Mouse (Mus musculus) kidney, adult 18-20 months (tissue): ENCODE data around the gene Adamts15.

ENCODE experiments used
- DNase-seq: peaks from one replicate; pipeline ENCODE4 v3.0.0; 2021

Adamts15 gene

DNA sequence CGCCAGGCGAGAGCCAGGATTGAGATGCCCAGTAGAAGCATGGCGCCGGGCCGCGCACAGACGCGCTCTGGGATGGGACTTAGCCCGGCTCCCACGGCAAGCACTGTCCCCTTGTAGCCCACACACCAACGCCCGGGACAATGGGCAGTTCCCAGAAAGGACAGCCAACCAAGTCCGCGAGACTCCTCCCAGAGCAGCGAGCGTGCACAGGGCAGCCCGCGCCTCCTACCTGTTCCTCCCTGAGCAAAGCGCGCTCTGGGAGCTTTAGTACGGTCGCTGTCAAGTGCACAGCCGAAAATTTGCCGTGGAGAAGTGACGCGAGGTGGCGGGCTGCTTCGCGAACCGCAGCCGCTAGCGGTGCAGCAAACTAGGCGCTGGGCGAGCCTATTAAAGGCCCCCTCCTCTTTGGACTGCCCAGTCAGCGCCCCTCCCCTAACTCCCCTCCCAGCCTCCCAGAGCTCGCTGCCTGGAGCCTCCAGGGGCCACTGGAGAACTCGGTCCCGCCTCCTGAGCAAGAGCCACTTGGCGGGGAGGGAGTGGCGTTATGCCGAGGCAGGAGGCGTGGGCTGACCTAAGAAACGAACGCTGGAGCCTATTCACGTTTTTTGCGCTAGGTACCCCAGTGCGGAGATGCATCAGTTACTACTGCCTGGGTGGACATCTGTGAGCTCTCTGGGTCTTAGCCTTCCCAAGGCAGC, at the start of gene Adamts15:
Gene Adamts15 (minus strand): TSS at position 256 of the 698 bp plus-strand sequence.
- peak; percentile 77 for DNase-seq

DNA sequence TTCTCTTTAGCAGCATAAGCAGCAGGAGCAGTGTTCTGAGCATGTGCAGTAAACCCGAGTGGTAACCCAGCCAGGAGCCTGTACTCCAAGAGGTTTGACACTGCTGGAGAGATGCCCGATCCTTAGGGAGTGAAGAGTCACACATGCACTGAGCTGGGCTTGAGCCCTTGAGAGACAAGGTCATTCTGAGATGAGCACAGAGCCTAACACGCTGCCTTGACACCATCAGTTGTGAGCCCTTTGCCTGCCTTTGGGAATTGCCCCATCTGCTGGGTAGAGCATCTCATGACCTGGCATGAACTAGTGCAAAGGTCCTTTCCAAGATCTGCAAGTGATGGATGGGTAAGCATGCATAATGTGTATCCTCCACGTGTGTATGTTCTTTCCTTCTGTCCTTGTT, 49.7 kb upstream of the Adamts15 start:
- DNase-seq = no peak

DNA sequence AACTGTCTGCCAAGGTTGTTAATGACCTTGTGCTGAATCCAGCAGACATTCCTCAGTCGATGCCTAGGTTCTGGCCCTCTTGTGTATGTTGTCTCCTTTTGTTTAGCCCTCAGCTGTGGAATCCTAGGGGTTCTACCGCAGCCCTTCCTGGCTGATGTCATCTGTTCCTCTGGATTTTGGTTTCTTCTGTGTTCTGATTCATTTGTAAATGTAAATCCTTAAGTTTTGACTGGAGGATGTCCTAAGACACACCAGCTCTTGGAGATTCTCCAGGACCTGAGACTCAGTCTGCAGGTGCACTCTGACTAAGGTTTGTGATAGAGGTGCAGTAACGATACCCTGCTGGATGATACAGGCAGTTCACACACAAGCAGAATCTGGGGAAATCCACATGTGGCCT, 47.7 kb upstream of the Adamts15 start:
- no peak for DNase-seq

DNA sequence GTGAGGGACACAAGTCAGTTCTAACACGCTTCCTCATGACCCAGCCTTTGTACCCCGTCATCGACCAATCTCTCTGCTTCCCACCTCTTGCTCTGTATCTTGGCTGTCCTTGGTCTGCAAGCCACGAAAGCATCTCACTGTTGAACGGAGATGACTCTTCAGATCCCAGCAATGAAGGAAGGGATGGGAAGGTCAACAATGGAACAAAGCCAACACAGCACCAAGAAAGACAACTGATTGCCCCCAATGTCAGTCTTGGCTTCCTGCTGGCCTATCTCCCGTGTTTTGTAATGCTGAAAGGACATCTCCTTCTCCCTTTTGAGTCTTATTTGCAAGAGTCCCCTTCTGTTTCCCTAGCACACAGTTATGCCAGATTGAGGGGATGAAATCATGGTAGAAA, 45.9 kb upstream of the Adamts15 start:
- no peak for DNase-seq

DNA sequence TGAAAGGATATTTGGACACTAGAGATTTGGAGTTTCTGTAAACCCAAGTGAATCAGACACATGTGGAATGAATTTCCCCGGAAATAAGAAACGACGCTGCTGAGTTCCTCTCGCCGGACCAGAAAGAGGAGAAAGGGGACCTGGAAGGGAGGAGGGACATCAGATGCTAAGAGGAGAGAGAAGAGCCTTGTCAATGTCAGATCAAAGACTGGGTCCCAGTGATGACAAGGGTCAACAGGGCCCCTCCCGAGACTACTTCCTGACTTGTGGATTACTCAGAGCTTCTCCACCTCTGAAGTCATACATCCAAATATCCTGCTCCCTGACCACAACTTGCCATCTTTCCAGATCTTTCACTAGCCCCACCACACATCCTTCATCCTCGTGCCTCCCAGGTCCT, 44.6 kb upstream of the Adamts15 start:
- DNase-seq = no peak

DNA sequence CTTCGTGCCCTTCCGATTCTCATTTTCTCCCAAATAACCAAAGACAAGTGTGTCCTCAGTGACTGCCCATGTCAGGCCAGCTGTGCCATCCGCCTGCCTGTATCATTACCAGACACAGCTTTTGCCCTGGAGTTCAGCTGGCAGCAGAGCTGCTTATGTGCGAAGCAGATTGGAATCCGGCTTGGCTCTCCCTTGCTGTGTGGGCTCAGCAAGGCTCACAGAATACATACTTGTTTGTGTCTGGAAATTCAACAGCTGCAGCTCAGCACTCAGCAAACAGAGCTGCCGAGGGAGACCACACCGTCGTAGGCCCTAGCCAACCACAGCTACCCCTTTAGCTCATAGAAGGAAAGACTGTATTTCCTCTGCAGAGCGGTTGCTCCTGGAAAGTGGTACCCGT, 42.4 kb upstream of the Adamts15 start:
- no peak for DNase-seq

DNA sequence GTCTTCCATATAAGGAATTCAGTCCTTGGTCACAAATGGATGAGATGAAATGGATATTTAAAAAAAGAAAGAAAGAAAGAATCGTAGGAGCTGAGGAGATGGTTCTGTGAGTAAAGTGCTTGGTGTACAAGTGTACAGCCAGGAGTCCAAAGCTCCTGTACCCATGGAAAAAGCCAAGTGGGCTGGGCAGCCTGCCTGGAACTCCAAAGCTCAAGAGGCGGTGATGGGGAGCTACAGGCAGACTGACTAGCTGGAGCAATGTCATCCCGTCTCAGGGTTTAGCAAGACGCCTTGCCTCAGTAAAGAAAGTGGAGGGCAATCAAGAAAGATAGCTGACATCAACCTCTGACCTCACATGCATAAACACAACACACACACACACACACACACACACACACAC, 41.5 kb upstream of the Adamts15 start:
- DNase-seq = no peak

DNA sequence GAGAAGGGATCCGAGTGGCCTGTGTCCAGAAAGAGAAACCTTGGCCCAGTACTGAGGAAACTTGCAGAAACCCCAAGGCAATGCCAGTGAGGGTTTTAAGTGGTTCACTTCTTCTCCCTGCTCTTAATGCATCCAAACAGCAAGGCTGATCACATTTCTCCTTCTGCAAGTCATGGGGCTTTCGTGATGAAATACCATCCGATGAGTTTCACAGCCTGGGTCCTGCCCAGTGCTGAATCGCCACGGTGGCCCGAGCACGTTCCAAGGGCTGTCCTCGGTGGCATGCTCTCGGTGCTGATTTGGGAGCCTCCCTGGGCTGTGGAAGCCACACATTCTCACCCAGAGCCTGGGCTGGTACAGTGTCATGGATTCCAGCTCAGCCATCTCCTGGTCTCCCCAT, 33.0 kb upstream of the Adamts15 start:
- no peak for DNase-seq

DNA sequence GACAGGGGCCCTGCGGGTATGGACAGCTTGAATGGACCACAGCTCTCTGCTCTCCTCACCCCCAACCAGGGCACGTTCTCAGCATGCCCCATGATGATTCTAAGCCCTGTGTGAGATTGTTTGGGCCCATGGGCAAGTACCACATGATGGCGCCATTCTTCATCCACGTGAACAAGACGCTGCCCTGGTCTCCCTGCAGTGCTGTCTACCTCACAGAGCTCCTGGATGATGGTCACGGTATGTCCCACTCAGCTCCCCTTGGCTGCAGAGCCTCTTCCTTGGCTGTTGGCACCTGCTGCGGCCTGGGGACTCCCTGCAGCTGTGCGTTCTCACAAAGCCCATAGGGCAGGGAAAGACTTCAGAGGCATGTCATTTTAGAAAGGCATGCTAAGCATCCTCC, 31.0 kb upstream of the Adamts15 start:
- no peak for DNase-seq

DNA sequence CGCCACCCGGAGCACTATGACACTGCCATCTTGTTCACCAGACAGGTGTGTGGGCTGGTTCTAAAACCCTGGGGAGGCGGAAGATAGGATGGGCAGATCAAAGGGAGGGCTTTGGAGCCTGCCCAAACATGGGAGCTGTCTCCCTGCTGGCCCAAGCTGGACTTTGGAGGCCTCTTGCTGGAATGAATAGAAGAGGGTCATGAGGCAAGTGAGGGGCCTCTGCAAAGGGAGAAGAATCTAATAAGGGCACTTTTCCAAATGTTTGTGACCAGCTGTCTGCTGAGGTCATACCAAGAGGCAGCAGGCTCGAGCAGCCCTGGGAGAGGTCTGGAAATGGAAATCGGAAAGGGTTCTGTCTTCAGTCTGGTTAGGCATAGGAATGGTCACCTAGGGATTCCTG, 29.2 kb upstream of the Adamts15 start:
- DNase-seq = no peak

DNA sequence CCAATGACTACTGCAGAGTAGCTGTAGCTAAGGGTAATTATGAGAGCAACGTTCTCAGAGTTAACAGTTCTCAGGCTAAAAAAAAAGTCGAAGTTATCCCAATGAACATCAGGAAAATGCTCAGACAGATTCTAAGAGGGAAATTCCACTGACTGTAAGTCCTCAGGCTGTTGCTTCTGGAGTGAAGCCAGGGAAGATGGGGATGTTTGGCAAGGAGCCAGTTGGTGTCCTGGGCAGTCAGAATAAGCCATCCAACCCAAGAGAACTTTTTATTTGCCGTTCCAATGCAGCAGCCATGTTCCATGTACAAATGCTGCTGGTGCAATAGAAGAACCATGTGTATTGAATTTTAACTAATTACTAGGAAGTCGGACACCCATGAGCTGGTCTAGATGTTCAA, 28.3 kb upstream of the Adamts15 start:
- DNase-seq = no peak

DNA sequence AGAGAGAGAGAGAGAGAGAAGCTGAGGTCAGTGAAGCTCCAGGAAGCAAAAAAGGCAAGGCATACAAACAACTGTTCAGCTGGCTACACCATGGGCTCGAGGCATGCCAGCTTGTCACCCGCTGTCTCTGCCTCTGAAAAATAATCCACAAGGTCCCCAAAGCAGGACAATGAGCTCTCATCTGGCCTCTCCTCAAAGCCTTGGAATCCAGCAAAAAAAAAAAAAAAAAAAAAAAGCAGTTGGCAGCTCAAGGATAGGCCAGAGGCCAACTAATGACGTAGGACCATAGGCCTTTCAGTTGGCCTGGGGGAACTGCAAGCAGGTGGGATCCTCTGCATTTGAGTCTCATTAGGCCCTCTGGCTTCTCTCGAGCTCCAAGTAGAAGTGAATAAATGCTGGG, 27.7 kb upstream of the Adamts15 start:
- no peak for DNase-seq

DNA sequence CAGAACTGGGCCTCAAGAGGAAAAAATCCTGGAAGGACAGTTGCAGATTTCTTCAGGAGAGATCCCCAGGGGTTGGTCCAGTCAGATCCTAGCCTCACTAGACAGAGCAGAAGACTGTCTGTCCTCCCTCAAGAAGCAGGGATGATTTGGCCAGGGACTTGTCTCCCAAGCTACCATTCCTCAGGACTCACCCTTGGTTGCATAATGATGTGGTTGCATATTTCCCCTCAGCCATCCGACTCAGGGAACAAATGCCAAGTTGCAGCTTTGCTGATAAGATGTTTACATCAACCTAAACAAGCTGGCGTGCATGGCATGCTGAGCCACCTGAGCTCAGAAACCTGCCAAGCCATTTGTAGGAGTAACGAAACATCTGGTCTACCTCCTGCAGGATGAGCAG, 27.2 kb upstream of the Adamts15 start:
- no peak for DNase-seq

DNA sequence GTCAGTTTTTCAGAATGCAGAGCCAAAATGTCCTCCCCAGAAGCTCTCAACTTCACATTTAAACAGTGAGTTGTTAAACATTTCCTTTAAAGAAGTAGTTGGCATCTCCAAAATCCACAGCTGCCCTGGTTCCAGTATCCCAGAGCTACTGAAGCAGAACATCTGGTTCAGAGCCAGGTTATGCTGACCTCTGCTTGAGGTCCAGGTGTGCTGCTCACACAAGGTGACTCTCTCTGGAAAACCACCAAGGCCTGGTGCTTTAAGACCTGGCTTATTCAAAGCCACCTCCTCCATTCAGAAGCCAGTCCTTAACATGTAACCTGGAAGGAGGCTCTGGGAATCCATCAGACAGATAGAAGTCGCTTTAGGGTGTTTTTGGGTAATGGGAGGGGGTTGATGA, 23.0 kb upstream of the Adamts15 start:
- peak; percentile 46 for DNase-seq

DNA sequence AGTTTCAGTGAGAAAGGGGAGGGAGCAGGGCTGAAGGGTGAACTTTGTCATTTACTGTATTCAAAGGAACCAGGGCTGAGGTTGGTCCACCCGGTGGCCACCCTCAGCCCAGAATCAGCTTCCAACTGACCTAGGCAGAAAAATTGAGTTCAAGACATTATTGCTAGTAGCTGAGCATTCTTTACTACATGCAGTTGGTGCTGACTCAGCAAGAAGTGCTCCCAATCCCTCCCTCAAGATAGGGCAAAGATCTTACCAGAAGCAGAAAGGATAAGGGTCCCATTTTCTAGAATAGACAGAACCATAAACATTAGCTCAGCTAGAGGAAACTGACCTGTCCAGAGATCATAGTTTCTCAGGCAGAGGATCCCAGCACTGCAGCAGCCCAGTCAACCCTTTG, 22.0 kb upstream of the Adamts15 start:
- no peak for DNase-seq

DNA sequence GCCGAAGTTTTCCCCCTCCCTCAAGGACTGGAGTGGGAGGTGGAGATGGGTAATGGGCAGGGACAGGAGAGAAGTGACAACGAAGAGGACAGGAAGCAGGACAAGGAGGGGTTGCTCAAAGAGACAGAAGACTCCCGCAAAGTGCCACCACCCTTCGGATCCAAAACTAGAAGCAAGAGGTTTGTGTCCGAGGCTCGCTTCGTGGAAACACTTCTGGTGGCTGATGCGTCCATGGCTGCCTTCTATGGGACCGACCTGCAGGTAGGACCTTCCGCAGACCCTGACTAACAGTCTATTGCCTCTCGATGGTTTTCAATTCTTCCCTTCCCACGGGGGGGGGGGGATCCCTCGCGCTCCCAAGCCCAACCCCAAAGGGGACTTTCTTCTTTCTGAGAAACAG, 21.1 kb upstream of the Adamts15 start:
- no peak for DNase-seq

DNA sequence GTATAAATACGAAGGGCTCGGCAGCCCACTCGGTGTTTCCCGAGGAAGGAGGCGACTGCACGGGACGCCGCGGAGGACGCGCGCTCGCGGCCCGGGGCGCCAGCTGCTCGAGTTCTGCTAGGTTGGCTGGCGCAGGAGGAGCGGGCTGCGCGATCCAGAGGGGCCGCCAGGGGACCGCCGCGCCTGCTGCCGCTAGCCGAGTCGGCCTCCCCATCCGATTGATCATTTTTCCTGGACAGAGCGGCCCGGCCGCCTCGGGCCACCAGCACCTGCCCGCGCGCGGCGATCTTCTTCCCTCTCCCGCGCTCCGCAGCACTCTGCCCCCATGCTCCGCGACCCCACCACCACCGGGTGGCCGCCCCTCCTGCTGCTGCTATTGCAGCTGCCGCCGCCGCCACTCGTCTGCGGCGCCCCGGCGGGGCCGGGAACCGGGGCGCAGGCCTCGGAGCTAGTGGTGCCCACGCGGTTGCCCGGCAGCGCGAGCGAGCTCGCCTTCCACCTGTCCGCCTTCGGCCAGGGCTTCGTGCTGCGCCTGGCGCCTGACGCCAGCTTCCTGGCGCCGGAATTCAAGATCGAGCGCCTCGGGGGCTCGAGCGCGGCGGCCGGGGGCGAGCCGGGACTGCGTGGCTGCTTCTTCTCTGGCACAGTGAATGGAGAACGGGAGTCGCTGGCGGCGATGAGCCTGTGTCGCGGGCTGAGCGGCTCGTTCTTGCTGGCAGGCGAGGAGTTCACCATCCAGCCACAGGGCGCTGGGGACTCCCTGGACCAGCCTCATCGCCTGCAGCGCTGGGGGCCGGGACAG, 20.5 kb upstream of the Adamts15 start, which contains the start of gene Adamts8:
Gene Adamts8 (plus strand): TSS at position 51 of the 802 bp plus-strand sequence.
- DNase-seq = peak; percentile 53

DNA sequence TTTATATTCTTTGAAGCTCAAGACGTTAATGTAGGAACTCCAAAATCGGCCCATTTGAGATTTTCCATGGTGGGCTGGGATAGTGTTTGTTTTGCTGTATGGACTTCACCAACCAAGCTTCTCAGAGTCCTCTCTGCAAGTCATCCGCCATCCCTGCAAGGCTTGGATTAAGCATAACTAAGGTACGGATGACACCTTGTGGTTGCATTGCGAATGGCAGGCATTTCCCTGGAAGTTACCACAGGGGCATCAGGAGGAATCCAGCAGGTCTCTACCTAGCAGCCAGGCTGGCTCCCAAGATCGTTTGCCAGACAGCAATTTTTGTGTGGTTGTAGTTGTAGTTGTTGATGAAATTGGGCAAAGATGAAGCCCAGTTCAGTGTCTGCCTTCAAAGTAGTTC, 18.1 kb upstream of the Adamts15 start:
- peak; percentile 93 for DNase-seq

DNA sequence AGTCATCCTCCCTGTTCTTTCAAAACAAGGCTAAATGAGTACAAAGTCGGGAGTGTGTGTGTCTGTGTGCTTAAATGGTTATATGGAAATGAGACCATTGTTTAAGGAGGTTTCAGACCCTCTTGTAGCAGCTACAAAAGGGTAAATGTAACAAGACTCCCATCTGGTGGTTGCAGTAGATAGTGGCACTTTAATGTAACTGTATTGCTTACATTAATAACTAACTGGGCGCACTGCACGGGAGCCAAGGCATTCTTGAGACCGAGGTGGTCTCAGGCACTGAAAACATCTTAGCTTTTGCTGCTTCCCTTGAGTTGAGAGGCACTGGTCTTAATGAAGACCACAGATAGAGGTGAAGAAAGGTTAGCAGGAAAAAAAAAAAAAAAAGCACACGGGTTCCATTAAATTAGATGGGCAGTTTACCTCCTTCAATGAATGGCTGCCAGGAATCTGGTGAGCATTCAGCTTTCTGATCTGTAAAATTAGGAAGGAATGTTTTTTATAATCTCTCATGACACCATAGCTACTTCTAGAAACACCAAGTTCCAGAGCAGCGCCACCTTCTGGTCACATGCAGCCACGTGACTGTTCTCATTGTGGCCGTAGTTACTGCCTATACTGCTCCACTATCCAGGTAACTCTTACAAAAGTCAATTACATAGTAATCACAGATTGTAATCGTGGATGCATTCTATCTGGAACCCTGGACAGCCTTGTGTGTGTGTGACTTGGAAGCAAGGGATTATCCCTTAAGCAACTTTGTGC, 14.6 kb upstream of the Adamts15 start:
- peak; percentile 62 for DNase-seq

DNA sequence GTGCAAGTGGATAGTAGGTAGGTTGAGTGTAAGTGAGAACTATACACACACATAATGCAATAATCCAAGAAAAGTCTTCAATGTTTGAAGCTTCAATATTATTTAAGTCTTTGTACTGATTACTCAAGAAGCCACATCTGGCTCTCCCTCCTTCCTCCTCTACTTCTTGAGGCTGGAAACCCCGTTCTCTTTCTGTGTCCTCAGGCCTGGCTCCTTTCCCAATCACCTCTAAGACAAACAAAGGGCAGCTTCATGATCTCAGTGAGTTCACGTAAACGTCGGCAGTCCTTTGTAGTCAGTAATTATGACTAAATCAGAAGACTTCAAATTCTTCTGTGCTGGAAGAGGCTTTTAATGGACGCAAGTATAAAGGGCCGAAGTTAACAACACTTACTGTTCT, 12.6 kb upstream of the Adamts15 start:
- no peak for DNase-seq

DNA sequence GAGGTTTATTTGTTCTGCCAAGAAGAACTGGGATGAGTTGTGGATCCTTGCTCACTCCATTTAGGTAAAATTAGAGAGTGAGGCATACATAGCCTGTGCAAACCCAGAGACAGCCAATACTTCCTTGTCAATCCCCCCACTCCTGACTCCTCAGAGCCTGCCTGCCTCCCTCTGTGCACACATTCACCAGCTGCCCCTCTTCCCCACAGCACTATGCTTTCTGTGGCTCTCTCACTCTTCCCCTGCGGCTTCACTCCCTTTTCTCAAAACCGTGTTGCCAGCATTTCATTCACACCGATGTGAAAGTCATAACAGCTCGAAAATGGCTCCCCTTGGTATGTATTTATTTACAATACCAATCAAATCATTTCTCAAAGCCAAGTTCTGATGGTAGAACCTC, 10.1 kb upstream of the Adamts15 start:
- DNase-seq = no peak

DNA sequence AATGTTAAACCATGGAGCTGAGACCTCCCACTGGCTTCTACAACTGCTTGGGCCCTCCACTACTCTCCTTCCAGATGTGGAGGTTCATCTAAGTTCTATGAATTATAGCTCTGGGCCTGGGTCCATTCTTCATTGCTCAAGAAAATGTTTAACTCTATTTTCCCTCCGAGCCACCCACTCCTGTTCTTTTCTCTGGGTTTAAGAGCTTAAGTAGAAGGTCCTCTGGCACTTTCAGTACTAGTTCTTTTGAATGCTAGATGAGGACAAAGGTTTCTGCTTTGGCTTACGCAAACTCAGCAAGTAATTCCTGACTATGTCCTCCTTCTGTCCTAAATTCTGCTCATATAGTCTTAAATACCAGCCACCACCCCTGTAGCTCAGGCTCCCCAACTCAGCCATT, 6.5 kb upstream of the Adamts15 start:
- no peak for DNase-seq

DNA sequence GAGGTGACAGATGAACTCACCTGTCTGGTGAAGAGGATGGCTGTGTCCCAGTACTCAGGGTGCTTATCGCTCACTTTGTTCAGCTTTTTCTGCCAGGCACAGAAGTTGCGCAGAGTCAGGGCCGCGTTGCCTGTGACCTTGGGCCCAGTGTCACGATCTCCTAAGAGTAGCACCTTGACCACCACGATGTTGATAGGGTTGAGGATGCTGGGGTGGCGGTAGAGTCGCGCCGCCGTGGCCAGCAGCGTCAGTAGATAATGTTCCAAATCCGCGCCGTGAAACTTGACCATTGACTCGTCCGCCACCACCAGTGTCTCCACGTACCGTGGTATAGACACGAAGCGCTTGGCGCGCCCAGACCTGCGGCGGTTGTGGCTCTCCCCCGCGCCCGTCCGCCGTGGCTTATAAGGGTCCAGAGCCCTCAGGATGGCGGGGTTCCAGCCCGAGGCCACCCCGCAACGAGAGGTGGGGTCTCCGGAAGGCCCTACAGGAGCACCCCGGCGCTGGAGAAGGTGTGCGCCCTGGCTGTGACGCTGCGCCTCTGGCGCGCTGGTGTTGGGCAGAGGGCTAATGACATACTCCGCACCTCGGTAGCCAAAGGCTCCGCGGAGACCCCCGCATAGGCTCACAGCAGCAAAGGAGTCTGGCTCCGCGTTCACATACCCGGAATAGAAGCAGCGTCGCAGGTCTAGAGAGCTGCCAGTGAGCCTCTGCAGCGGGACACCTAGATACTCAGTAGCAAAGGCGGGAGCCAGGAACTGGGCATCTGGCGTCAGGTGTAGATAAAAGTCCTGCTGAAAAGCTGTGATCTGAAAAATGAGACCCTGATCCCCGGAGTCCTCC, 770 bp downstream of the Adamts15 start:
- DNase-seq = no peak
